Mouse (Mus musculus) stomach, embryonic 15.5 days (tissue): Measurements from ENCODE around the gene Gkn2. TPM values are rescaled to one million over a fixed set of nuclear protein-coding genes. Genes with fewer than 3 reads are reported as not detected.

ENCODE experiments used
- ATAC-seq: fragments of 200-750 bp; cut with Nextera tagmentation; 2 replicates; pipeline ENCODE4 v1.8.0; 2017; ENCODE audit warnings: low read depth, moderate number of reproducible peaks, moderate TSS enrichment; ENCODE audit not compliant: insufficient read depth, low FRiP score
- H3K27ac ChIP-seq: fragments of 300-500 bp; sonication (generic); 2 replicates; pipeline ENCODE4 v1.5.1; 2015; ENCODE audit warnings: mild to moderate bottlenecking, inconsistent platforms
- H3K27me3 ChIP-seq: fragments of 300-500 bp; sonication (generic); replicated peaks from 2 replicates; pipeline ENCODE4 v1.6.1; 2015; ENCODE audit warnings: inconsistent platforms
- H3K36me3 ChIP-seq: fragments of 300-500 bp; sonication (generic); 2 replicates; pipeline ENCODE4 v1.6.1; 2015; ENCODE audit warnings: inconsistent platforms
- H3K4me1 ChIP-seq: fragments of 300-500 bp; sonication (generic); 2 replicates; pipeline ENCODE4 v1.6.1; 2015; ENCODE audit warnings: inconsistent platforms
- H3K4me2 ChIP-seq: fragments of 300-500 bp; sonication (generic); 2 replicates; pipeline ENCODE4 v1.6.1; 2015; ENCODE audit warnings: mild to moderate bottlenecking, inconsistent platforms
- H3K4me3 ChIP-seq: fragments of 300-500 bp; sonication (generic); replicated peaks from 2 replicates; pipeline ENCODE4 v1.5.1; 2015; ENCODE audit warnings: inconsistent platforms
- H3K9ac ChIP-seq: fragments of 300-500 bp; sonication (generic); 2 replicates; pipeline ENCODE4 v1.6.1; 2015; ENCODE audit warnings: inconsistent platforms
- H3K9me3 ChIP-seq: fragments of 300-500 bp; sonication (generic); 2 replicates; pipeline ENCODE4 v1.6.1; 2016; ENCODE audit warnings: inconsistent platforms
- WGBS: fragments of 180-500 bp; shearing (Covaris S2); methylation state at CpG from one replicate; pipeline ENCODE4 v1.1.7; 2015; 5-methylcytosine and 5-hydroxymethylcytosine counted together
- polyA plus RNA-seq: library from polyadenylated mRNA; unstranded; fragments of >200 nt; fragmentation: Nextera tagmentation; extraction: Ambion mirVana; gene quantifications from 2 replicates; pipeline ENCODE4 v1.2.1, GENCODE M21; 2015

Gkn2 gene
- polyA plus RNA-seq, 1 experiment from 2014 or later, result 4.7 TPM

DNA sequence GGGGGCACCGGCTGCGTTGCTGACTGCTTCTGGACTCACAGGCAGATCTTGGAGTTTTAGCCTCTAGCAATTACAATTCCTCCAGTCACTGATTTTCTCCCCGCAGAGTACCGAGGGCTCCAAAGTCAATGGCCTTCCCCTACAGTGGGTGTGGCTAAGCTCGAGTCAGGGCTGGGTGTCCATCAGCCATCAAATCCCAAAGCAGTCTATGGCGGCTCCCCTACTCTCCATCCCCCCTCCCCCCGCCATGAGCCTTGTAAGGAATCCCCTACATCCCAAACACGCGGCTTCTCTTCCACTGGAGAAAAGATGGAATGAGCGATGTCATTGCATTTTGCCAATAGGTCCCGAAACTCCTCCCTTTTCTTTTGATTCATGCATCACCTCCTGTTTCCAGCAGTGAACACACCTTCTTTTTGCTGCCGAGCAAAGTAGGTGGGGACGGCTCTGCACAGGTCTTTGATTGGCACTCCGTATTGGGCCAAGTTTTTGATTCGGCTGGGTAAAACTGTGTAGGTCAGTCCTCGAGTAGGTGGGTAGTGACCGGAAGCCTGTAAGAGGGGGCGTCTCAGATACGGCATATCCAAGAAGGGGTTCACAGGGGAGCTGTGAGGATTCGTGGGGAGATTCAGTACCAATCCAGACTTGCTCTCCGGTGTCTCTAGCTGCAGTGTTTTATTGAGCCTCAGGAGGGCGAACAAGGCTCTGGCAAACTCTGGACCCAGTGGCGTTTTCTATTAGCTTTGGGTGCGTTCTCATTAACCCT is 11.0 kb downstream of the Gkn2 start:
- Histone ChIP-seq H3K36me3 (no peaks in the 10 kb centered on the region), H3K4me1 (0 out of 2 replicates have a peak, but pooled peaks cover 3% of the 10 kb centered on the region), H3K4me2 (peak overlapping the region; percentile 54), H3K9me3 (no peaks in the 10 kb centered on the region), H3K27ac (no peak overlapping the region), H3K9ac (no peak overlapping the region), H3K27me3 (peaks cover 9% of the 10 kb centered on the region), H3K4me3 (peak overlapping the region; percentile 22)
- ATAC-seq, result peak; percentile 32; the same call in 1 of the 2 replicates
- WGBS, result 12% methylated on average over 24 of the region's 24 CpGs

DNA sequence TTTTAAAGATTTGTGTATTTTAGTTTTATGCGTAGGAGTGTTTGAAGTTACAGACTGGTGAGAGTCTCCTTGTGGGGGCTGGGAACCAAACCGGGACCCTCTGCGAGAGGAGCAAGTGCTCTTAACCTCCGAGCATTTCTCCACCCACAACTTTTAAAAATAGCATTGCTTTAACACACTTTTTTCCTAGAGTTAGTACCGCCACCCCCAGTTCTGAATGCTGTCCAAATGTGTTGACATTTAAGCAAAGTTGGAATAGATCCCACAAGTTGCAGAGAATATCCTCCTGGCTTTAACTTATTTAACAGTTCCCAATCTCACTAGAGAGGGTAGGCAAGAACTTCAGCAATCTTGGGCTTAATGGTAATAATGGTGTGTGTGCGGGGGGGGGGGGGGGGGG is 11.6 kb downstream of the Gkn2 start:
- no peaks in the 10 kb centered on the region for H3K36me3 ChIP-seq
- no peaks in the 10 kb centered on the region for H3K9me3 ChIP-seq
- 0 out of 2 replicates have a peak, but pooled peaks cover 3% of the 10 kb centered on the region for H3K4me1 ChIP-seq
- H3K4me3 ChIP-seq, result peak overlapping the region; percentile 22; the same call in 1 of the 2 replicates
- no peak overlapping the region for H3K27ac ChIP-seq
- no peak overlapping the region for H3K9ac ChIP-seq
- 35% methylated on average over 5 of the region's 6 CpGs for WGBS
- peak overlapping the region; percentile 54; the same call in 1 of the 2 replicates for H3K4me2 ChIP-seq
- H3K27me3 ChIP-seq, result peaks cover 9% of the 10 kb centered on the region
- no peak for ATAC-seq

DNA sequence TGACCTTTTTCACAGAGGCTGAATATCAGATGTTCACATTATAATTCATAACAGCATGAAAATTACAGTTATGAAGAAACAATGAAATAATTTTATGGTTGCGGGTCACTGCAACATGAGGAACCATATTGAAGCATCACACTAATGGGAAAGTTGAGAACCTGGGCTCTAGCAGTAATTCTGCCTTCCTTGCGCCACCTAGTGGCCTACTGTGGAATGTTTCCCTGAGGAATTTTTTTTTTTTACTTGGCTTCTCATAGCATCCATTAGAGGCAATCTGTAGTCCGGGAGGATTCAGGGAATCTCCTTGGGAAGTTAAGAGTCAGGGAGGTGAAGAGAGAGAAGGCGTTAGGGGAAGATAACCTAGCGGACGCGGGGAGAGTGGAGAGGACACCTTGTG is 13.0 kb downstream of the Gkn2 start:
- Histone ChIP-seq H3K27me3 (peaks cover 9% of the 10 kb centered on the region), H3K27ac (no peak overlapping the region), H3K4me3 (no peak overlapping the region), H3K9me3 (no peaks in the 10 kb centered on the region), H3K36me3 (no peaks in the 10 kb centered on the region), H3K4me1 (0 out of 2 replicates have a peak, but pooled peaks cover 3% of the 10 kb centered on the region), H3K4me2 (no peak overlapping the region), H3K9ac (no peak overlapping the region)
- 9% methylated on average over 7 of the region's 7 CpGs for WGBS
- ATAC-seq, result no peak

DNA sequence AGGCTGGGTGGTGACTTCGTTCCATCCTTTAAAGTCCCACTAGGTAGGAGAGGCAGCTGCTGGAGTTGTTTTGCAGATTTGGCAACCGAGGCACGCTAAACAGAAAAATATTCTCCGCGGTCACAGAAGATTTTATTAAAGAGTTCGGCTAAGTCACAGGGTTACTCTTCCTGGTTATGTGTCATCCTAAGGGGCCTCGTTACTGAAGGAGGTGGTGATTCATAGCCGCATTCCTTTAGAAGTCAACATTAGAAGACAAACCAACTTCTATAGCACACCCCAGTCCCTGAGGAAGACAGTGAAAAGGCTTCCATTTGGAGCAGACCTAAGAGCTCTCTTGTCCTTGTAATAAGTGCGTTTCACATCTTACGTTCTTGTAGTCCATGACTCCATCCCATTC is 13.5 kb downstream of the Gkn2 start:
- 0 out of 2 replicates have a peak, but pooled peaks cover 3% of the 10 kb centered on the region for H3K4me1 ChIP-seq
- 79% methylated on average over 10 of the region's 10 CpGs for WGBS

DNA sequence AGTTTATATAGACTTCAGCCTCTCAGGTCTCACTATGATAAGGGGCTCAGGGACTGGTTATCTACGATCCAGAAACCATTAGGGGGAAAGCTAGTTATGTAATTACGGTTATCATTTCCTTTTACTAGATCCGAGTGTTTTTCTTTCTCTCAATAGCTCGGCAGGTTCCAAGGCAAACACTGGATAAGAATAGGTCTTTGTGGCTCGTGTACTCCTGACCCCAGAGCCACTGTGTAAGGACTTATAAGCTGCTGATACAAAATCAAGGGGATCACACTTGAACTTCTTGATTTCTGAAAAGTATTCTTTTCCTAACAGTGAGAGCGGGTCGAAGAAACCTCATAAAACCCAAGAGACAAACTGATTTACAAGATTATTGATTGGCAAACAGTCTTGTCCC is 15.7 kb downstream of the Gkn2 start, which contains the start of gene Gkn3:
Gkn3 (minus strand) TSS at position 59 of the 400 bp plus-strand sequence.
- H3K27ac ChIP-seq, result no peak within 1 kb of the TSS
- no peak within 1 kb of the TSS for H3K4me2 ChIP-seq
- ATAC-seq, result peak; percentile 52; the same call in 1 of the 2 replicates
- H3K4me3 ChIP-seq, result no peak within 1 kb of the TSS
- H3K4me1 ChIP-seq, result 0 out of 2 replicates have a peak, but pooled peaks cover 6% of the 10 kb centered on the region
- 48% methylated on average over 7 of the region's 7 CpGs for WGBS
- H3K27me3 ChIP-seq, result no peaks in the 10 kb centered on the region
- no peaks in the 10 kb centered on the region for H3K9me3 ChIP-seq
- no peak within 1 kb of the TSS for H3K9ac ChIP-seq
- H3K36me3 ChIP-seq, result no peaks in the 10 kb centered on the region

More for the DNA sequence above, 13.5 kb downstream of the Gkn2 start:
- no peak overlapping the region for H3K9ac ChIP-seq
- no peaks in the 10 kb centered on the region for H3K36me3 ChIP-seq
- H3K4me2 ChIP-seq, result no peak overlapping the region
- H3K27me3 ChIP-seq, result peaks cover 9% of the 10 kb centered on the region
- ATAC-seq, result no peak
- H3K27ac ChIP-seq, result no peak overlapping the region
- no peak overlapping the region for H3K4me3 ChIP-seq
- no peaks in the 10 kb centered on the region for H3K9me3 ChIP-seq

DNA sequence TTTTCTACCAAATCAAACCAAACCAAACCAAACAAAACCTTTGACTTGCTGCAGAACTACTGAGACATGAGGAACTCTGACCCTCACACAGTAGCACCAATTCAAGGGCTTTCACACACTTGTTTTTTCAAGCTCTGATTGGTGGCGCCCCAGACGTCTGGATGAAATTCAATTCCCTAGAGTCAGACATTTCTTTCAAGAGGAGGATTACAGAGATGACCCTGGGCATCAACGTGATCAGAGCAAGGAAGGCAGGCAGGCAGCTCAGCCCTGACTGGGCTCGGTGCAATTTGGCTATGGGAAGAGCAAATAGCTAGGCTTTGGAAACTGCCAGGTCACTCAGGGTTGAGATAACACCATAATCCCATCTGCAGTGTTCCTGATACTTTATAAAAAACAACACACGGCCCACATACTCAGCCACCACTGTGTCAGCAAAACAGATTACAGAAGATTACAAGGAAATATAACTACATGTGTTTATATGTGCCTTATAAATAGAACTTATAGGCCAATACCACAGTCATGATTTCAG is 16.4 kb downstream of the Gkn2 start:
- no peak overlapping the region for H3K4me3 ChIP-seq
- no peaks in the 10 kb centered on the region for H3K27me3 ChIP-seq
- no peak overlapping the region for H3K27ac ChIP-seq
- no peaks in the 10 kb centered on the region for H3K36me3 ChIP-seq
- H3K4me1 ChIP-seq, result 0 out of 2 replicates have a peak, but pooled peaks cover 3% of the 10 kb centered on the region
- H3K9me3 ChIP-seq, result no peaks in the 10 kb centered on the region
- WGBS, result 20% methylated on average over 5 of the region's 5 CpGs
- ATAC-seq, result no peak
- no peak overlapping the region for H3K9ac ChIP-seq
- H3K4me2 ChIP-seq, result no peak overlapping the region

DNA sequence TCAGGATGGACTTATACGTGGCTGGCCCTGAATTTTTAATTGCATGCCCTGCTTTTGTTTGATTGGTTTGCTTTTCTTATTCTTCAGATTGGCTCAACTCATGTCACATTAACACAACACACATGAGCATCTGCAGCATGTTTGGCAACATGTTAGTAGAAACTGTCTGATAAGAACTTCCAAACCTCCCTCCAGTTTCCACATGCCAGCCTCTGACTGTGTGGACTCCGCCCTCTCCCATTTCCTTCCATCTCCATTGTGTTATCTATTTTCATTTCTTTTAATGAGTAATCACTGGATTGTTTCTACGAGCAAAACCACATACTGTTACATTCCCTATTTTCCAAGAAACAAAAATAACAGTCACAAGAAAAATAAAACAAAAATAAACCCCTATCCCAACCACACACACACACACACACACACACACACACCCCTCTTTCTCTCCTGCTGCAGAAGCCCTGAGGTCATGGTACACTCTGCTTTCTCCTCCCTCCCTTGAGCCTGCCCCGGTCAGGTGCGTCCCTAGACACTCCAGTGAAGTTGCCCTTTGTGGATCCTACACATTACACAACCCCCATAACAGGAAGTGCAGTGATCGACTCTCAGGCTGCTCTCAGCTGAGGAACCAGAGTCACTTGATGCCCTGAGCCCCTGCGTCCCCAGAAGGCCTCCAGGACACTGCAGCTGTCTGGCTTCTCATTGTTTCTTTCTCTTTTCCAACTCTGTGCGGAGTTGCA is 20.5 kb downstream of the Gkn2 start:
- 60% methylated on average over 8 of the region's 8 CpGs for WGBS

DNA sequence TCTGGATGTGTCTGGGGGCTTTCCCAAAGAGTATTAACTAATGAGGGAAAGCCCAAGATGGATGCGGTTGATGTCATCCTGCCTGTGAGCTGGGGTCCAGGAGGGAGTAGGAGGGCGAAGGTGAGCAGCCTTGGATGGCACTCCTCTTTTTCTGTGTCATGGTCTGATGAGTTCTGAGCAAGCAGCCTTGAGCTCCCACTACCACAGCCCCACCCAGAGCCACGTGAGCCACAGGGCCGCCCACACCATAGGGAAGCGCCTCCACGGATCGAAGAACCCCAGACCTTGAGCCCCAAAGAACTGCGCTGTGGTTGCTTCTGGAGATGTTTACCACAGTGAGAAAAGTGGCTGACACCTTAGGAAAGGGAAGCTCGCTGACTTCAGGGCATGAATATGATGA is 21.6 kb downstream of the Gkn2 start:
- Histone ChIP-seq H3K4me3 (no peak overlapping the region), H3K4me2 (no peak overlapping the region), H3K27me3 (no peaks in the 10 kb centered on the region), H3K9me3 (no peaks in the 10 kb centered on the region), H3K27ac (no peak overlapping the region), H3K36me3 (no peaks in the 10 kb centered on the region), H3K4me1 (0 out of 2 replicates have a peak, but pooled peaks cover 3% of the 10 kb centered on the region), H3K9ac (no peak overlapping the region)
- ATAC-seq, result no peak
- WGBS, result 83% methylated on average over 9 of the region's 9 CpGs

More for the DNA sequence above, 20.5 kb downstream of the Gkn2 start:
- Histone ChIP-seq H3K4me1 (0 out of 2 replicates have a peak, but pooled peaks cover 3% of the 10 kb centered on the region), H3K27me3 (no peaks in the 10 kb centered on the region), H3K36me3 (no peaks in the 10 kb centered on the region), H3K27ac (no peak overlapping the region), H3K4me2 (no peak overlapping the region), H3K9me3 (no peaks in the 10 kb centered on the region), H3K9ac (no peak overlapping the region), H3K4me3 (no peak overlapping the region)
- no peak for ATAC-seq

GRCm38 (mm10) chr6:87399137-87399536 is 26.0 kb downstream of the Gkn2 start:
- Histone ChIP-seq H3K4me1 (no peaks in the 10 kb centered on the region), H3K4me3 (no peak overlapping the region), H3K9ac (no peak overlapping the region), H3K4me2 (no peak overlapping the region), H3K27ac (no peak overlapping the region), H3K9me3 (no peaks in the 10 kb centered on the region), H3K27me3 (no peaks in the 10 kb centered on the region), H3K36me3 (no peaks in the 10 kb centered on the region)
- WGBS, result 1% methylated on average over 5 of the region's 5 CpGs
- ATAC-seq, result 0 out of 2 replicates have a peak, but pooled peaks have one; percentile 47

- no peak for ATAC-seq
- H3K27ac ChIP-seq, result no peak overlapping the region
- no peak overlapping the region for H3K4me3 ChIP-seq
- H3K4me1 ChIP-seq, result no peaks in the 10 kb centered on the region
- no peak overlapping the region for H3K4me2 ChIP-seq
- no peaks in the 10 kb centered on the region for H3K9me3 ChIP-seq
- H3K27me3 ChIP-seq, result no peaks in the 10 kb centered on the region
- WGBS, result 61% methylated on average over 4 of the region's 4 CpGs
- H3K9ac ChIP-seq, result no peak overlapping the region
- no peaks in the 10 kb centered on the region for H3K36me3 ChIP-seq
Observed at GRCm38 (mm10) chr6:87399886-87400566, 26.9 kb downstream of the Gkn2 start.

DNA sequence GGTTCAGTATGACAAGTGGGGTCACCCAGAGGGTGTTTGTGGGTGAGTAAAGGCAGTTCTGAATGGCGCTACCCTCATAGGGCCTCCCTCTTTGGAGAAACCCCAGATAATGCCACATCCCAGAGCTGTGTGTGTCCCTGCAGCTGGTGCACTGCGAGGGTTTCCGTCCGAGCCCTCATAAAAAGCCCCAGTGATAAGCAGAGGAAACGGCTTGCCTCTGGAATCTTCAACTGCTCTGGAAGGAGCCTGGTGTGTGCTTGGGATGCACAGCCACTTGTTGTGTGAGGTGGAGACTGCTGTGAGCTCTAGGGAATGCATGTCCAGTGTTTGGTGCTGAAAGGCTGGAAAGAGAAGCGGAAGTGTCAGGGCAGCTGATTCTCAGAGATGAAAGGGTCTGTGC is 28.3 kb downstream of the Gkn2 start:
- Histone ChIP-seq H3K9ac (no peak overlapping the region), H3K4me3 (no peak overlapping the region), H3K36me3 (no peaks in the 10 kb centered on the region), H3K4me2 (no peak overlapping the region), H3K4me1 (no peaks in the 10 kb centered on the region), H3K27me3 (no peaks in the 10 kb centered on the region), H3K27ac (no peak overlapping the region), H3K9me3 (no peaks in the 10 kb centered on the region)
- no peak for ATAC-seq
- 61% methylated on average over 6 of the region's 6 CpGs for WGBS
